Mouse (Mus musculus): ENCODE data around the gene Hpcal1. TPM values are rescaled to one million over a fixed set of nuclear protein-coding genes. Genes with fewer than 3 reads are reported as not detected.

Hpcal1 gene
- polyA plus RNA-seq, 1 experiment from 2014 or later: 20.3 TPM

- no peaks in the 10 kb centered on the region for H3K27me3 ChIP-seq
- H3K4me3 ChIP-seq (replicated peaks): no peak overlapping the region
- H3K4me2 ChIP-seq: no peak overlapping the region
- H3K4me1 ChIP-seq (replicated peaks): no peaks in the 10 kb centered on the region
- H3K27ac ChIP-seq (replicated peaks): no peak overlapping the region
- no peaks in the 10 kb centered on the region for H3K9me3 ChIP-seq (replicated peaks)
- WGBS (ENCODE audit: insufficient replicate concordance): 21% methylated on average over 4 of the region's 4 CpGs
- H3K36me3 ChIP-seq (replicated peaks): no peaks in the 10 kb centered on the region
- no peak overlapping the region for H3K9ac ChIP-seq
- ATAC-seq (ENCODE audit: insufficient read depth): no peak
These were observed 29.2 kb upstream of the Hpcal1 start for GRCm38 (mm10) chr12:17661483-17661920.

DNA sequence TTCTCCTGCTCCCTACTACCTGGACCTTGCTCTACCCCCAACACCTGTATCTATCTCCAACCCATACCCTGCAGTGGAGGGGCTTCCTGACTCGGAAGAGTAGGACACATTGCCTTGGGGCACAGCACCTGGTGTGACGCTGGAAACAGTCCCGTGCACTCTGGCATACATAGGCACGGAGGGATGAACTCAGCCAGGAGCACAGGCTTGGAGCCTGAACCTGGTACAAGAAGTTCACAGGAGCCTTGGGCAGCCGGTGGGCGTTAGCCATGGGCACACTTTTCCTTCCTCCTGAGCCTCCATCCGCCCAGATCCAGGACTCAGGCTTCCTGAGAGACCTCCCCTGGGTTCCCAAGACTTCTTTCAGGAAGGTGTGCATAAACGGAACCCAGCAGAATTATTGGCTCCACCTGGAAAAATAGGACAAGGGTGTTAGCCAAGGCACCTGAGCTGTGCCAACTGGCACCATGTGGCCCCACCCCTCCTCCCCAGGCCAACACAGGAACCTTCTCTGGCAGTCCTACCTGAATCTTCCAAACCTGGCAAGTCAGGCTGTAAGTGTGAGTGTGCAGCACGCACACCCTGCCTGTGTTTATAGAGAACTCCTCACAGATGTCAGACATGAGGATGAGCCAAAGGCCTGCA is 26.5 kb upstream of the Hpcal1 start:
- WGBS (ENCODE audit: insufficient replicate concordance): 69% methylated on average over 9 of the region's 9 CpGs
- H3K9ac ChIP-seq: no peak overlapping the region
- ATAC-seq (ENCODE audit: insufficient read depth): no peak
- H3K4me3 ChIP-seq (replicated peaks): no peak overlapping the region
- no peak overlapping the region for H3K27ac ChIP-seq (replicated peaks)
- no peaks in the 10 kb centered on the region for H3K36me3 ChIP-seq (replicated peaks)
- H3K27me3 ChIP-seq: no peaks in the 10 kb centered on the region
- no peaks in the 10 kb centered on the region for H3K9me3 ChIP-seq (replicated peaks)
- no peak overlapping the region for H3K4me2 ChIP-seq
- H3K4me1 ChIP-seq (replicated peaks): no peaks in the 10 kb centered on the region

- Histone ChIP-seq H3K36me3 (replicated peaks) (no peaks in the 10 kb centered on the region), H3K4me1 (replicated peaks) (no peaks in the 10 kb centered on the region), H3K27ac (replicated peaks) (no peak overlapping the region), H3K9me3 (replicated peaks) (no peaks in the 10 kb centered on the region), H3K4me2 (no peak overlapping the region), H3K9ac (no peak overlapping the region), H3K4me3 (replicated peaks) (no peak overlapping the region), H3K27me3 (no peaks in the 10 kb centered on the region)
- 38% methylated on average over 7 of the region's 7 CpGs for WGBS (ENCODE audit: insufficient replicate concordance)
- no peak for ATAC-seq (ENCODE audit: insufficient read depth)
These were observed 24.7 kb upstream of the Hpcal1 start for GRCm38 (mm10) chr12:17665906-17666326.

DNA sequence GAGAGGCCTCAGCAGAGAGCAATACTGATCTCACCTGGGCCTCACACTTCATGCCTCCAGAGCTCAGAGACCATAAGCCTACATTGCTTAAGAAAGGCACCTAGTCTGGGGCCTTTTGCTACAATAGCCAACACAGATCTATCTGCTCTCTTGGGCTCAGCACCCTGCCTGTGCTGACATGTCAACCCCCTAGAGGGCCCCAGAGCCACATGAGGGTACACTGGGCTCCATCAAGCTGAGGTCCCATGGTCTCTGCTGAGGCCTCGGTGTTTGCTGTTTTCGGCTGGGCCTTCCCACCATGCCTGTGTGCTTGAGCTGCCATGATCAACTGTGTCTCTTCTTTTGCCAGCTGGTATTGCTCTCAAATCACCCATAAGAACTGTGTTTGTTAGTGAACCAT is 24.0 kb upstream of the Hpcal1 start:
- H3K9ac ChIP-seq: no peak overlapping the region
- H3K4me2 ChIP-seq: no peak overlapping the region
- no peak overlapping the region for H3K4me3 ChIP-seq (replicated peaks)
- WGBS (ENCODE audit: insufficient replicate concordance): 62% methylated on average over 2 of the region's 2 CpGs
- no peaks in the 10 kb centered on the region for H3K27me3 ChIP-seq
- no peaks in the 10 kb centered on the region for H3K9me3 ChIP-seq (replicated peaks)
- H3K27ac ChIP-seq (replicated peaks): no peak overlapping the region
- no peaks in the 10 kb centered on the region for H3K4me1 ChIP-seq (replicated peaks)
- ATAC-seq (ENCODE audit: insufficient read depth): peak; percentile 25; the same call in 1 of the 2 replicates
- no peaks in the 10 kb centered on the region for H3K36me3 ChIP-seq (replicated peaks)

DNA sequence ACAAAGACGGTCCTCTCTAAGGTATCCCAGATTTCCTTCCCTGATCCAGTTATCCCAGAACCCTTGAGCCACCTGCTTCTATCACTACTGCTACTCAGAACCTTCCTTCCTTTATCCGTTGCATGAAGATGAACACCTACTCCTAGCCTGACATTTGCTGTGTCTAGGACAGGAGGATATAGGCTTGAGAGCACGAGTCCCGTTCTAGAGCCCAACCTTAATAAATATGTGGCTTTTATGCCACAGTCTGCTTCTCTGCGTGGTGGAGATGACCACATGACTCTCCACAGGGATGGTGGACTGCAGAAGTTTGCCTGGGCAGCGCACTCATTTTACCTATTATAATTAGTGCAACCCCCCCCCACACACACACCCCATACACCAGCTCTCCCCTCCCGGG is 16.9 kb upstream of the Hpcal1 start:
- Histone ChIP-seq H3K27me3 (no peaks in the 10 kb centered on the region), H3K36me3 (replicated peaks) (no peaks in the 10 kb centered on the region), H3K4me2 (no peak overlapping the region), H3K9ac (no peak overlapping the region), H3K4me1 (replicated peaks) (no peaks in the 10 kb centered on the region), H3K4me3 (replicated peaks) (no peak overlapping the region), H3K9me3 (replicated peaks) (no peaks in the 10 kb centered on the region), H3K27ac (replicated peaks) (no peak overlapping the region)
- no peak for ATAC-seq (ENCODE audit: insufficient read depth)
- 45% methylated on average over 7 of the region's 7 CpGs for WGBS (ENCODE audit: insufficient replicate concordance)

DNA sequence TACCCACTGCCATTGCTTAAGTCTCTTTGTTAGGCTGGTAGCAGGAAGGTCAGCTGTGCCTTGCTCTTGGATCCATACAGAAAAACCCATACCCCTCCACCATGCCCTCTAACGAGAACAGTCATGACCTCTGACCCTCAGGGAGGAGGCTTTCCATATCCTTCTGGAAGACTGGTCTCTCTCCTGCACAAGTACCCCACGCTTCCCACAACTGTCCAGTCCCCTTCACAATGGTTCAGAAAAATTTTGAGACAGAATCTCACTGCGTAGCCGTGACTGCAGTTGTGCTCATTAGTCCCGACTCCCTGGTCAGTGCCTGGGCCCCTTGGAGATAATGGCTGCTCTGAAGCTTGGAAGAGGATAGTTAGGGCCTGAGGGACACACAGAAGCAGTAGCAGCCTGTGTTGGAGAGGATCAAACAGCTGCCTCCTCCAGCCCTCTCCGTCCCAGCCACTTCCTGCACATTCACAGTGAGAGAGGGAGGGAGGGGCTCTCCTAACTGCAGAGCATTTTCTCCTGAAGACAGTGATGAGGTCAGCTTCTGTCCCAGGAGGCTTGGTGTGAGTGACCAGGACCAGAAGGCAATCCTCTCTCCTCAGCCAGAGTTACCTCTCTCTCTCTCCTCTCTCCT is 16.4 kb upstream of the Hpcal1 start:
- H3K36me3 ChIP-seq (replicated peaks): no peaks in the 10 kb centered on the region
- no peak overlapping the region for H3K9ac ChIP-seq
- ATAC-seq (ENCODE audit: insufficient read depth): no peak
- no peaks in the 10 kb centered on the region for H3K27me3 ChIP-seq
- H3K4me3 ChIP-seq (replicated peaks): no peak overlapping the region
- no peaks in the 10 kb centered on the region for H3K9me3 ChIP-seq (replicated peaks)
- no peak overlapping the region for H3K27ac ChIP-seq (replicated peaks)
- no peak overlapping the region for H3K4me2 ChIP-seq
- H3K4me1 ChIP-seq (replicated peaks): no peaks in the 10 kb centered on the region
- 47% methylated on average over 6 of the region's 6 CpGs for WGBS (ENCODE audit: insufficient replicate concordance)

GRCm38 (mm10) chr12:17677743-17678142 is 12.9 kb upstream of the Hpcal1 start:
- no peak overlapping the region for H3K9ac ChIP-seq
- no peaks in the 10 kb centered on the region for H3K27me3 ChIP-seq
- H3K4me1 ChIP-seq (replicated peaks): no peaks in the 10 kb centered on the region
- H3K9me3 ChIP-seq (replicated peaks): no peaks in the 10 kb centered on the region
- H3K4me3 ChIP-seq (replicated peaks): no peak overlapping the region
- no peaks in the 10 kb centered on the region for H3K36me3 ChIP-seq (replicated peaks)
- WGBS (ENCODE audit: insufficient replicate concordance): 50% methylated on average over 2 of the region's 2 CpGs
- H3K27ac ChIP-seq (replicated peaks): no peak overlapping the region
- H3K4me2 ChIP-seq: no peak overlapping the region
- no peak for ATAC-seq (ENCODE audit: insufficient read depth)

DNA sequence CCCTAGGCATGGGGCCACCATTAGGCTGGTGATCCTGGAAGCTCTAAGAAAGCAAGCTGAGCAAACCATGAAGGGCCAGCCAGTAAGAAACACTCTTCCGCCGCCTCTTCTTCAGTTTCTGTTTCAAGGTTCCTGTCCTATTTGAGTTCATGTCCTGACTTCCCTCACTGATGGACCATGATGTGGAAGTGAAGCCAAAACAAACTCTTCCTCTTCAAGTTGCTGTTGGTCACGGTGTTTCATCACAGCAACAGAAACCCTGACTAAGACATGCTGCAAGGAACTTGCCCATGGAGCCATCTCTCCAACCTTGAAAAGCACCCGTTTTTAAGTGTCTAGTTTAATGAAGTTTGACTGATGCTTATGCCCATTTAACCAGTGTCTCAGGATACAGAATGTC is 11.1 kb upstream of the Hpcal1 start:
- H3K36me3 ChIP-seq (replicated peaks): no peaks in the 10 kb centered on the region
- 0 out of 2 replicates have a peak, but pooled peaks have one; percentile 22 for ATAC-seq (ENCODE audit: insufficient read depth)

DNA sequence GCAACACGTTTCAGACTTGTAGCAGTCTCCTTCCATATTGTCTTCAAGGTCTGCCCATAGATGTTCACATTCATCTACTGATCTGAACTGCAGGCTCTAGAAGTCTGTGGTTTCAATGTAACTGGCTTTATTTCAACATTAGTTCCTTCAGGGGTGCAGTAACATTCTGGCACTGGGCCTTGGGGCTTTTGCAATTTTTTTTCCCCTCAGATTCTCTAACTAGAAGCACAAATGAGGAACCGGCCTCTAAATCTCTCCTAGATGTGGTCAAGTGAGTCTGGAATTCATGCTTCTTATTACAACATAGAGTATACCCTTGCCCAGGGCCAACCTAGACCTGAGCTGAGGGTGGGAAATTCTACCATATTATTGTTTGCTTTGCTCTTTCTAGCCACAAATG is 8.5 kb upstream of the Hpcal1 start:
- no peak for ATAC-seq (ENCODE audit: insufficient read depth)
- no peaks in the 10 kb centered on the region for H3K4me1 ChIP-seq (replicated peaks)
- H3K36me3 ChIP-seq (replicated peaks): no peaks in the 10 kb centered on the region
- no peak overlapping the region for H3K9ac ChIP-seq
- no peak overlapping the region for H3K27ac ChIP-seq (replicated peaks)
- H3K4me2 ChIP-seq: no peak overlapping the region
- H3K27me3 ChIP-seq: no peaks in the 10 kb centered on the region
- no peak overlapping the region for H3K4me3 ChIP-seq (replicated peaks)
- WGBS (ENCODE audit: insufficient replicate concordance): 46% methylated on average over 2 of the region's 2 CpGs
- H3K9me3 ChIP-seq (replicated peaks): no peaks in the 10 kb centered on the region

More for the DNA sequence above, 11.1 kb upstream of the Hpcal1 start:
- WGBS (ENCODE audit: insufficient replicate concordance): 64% methylated on average over 4 of the region's 4 CpGs
- no peaks in the 10 kb centered on the region for H3K4me1 ChIP-seq (replicated peaks)
- no peak overlapping the region for H3K4me2 ChIP-seq
- H3K9ac ChIP-seq: no peak overlapping the region
- no peaks in the 10 kb centered on the region for H3K27me3 ChIP-seq
- no peak overlapping the region for H3K27ac ChIP-seq (replicated peaks)
- H3K4me3 ChIP-seq (replicated peaks): no peak overlapping the region
- H3K9me3 ChIP-seq (replicated peaks): no peaks in the 10 kb centered on the region

- no peak for ATAC-seq (ENCODE audit: insufficient read depth)
- no peaks in the 10 kb centered on the region for H3K36me3 ChIP-seq (replicated peaks)
- 59% methylated on average over 1 of the region's 1 CpGs for WGBS (ENCODE audit: insufficient replicate concordance)
- H3K4me3 ChIP-seq (replicated peaks): no peak overlapping the region
- H3K4me1 ChIP-seq (replicated peaks): no peaks in the 10 kb centered on the region
- no peak overlapping the region for H3K4me2 ChIP-seq
- no peak overlapping the region for H3K9ac ChIP-seq
- H3K27ac ChIP-seq (replicated peaks): no peak overlapping the region
- no peaks in the 10 kb centered on the region for H3K9me3 ChIP-seq (replicated peaks)
- no peaks in the 10 kb centered on the region for H3K27me3 ChIP-seq
These were observed 6.3 kb upstream of the Hpcal1 start for GRCm38 (mm10) chr12:17684315-17684714.

- Histone ChIP-seq H3K27me3 (peaks cover 7% of the 10 kb centered on the region), H3K4me3 (replicated peaks) (no peak overlapping the region), H3K9me3 (replicated peaks) (no peaks in the 10 kb centered on the region), H3K4me1 (replicated peaks) (peaks cover 16% of the 10 kb centered on the region), H3K4me2 (no peak overlapping the region), H3K9ac (no peak overlapping the region), H3K27ac (replicated peaks) (no peak overlapping the region), H3K36me3 (replicated peaks) (no peaks in the 10 kb centered on the region)
- 51% methylated on average over 2 of the region's 2 CpGs for WGBS (ENCODE audit: insufficient replicate concordance)
- no peak for ATAC-seq (ENCODE audit: insufficient read depth)
These were observed 4.5 kb upstream of the Hpcal1 start for GRCm38 (mm10) chr12:17686116-17686515.

GRCm38 (mm10) chr12:17688913-17689312 is 1.7 kb upstream of the Hpcal1 start:
- no peak overlapping the region for H3K9ac ChIP-seq
- WGBS (ENCODE audit: insufficient replicate concordance): 78% methylated on average over 3 of the region's 3 CpGs
- no peak for ATAC-seq (ENCODE audit: insufficient read depth)

More at GRCm38 (mm10) chr12:17688913-17689312, 1.7 kb upstream of the Hpcal1 start:
- Histone ChIP-seq H3K4me2 (no peak overlapping the region), H3K9me3 (replicated peaks) (no peaks in the 10 kb centered on the region), H3K4me3 (replicated peaks) (no peak overlapping the region), H3K27me3 (peaks cover 30% of the 10 kb centered on the region), H3K4me1 (replicated peaks) (peaks cover 37% of the 10 kb centered on the region), H3K36me3 (replicated peaks) (no peaks in the 10 kb centered on the region), H3K27ac (replicated peaks) (no peak overlapping the region)

Measured in liver, embryonic 15.5 days (tissue).